Mouse (Mus musculus) erythroblast, adult 5-6 weeks (primary cell): Measurements from ENCODE around the gene Prkcg. TPM values are rescaled to one million over a fixed set of nuclear protein-coding genes. Genes with fewer than 3 reads are reported as not detected.

Experiments used
- ATAC-seq: replicated peaks from 2 replicates; pipeline ENCODE4 v1.8.0; 2016; ENCODE audit warnings: moderate number of reproducible peaks, mild to moderate bottlenecking, moderate TSS enrichment, inconsistent platforms; ENCODE audit not compliant: poor library complexity, low FRiP score, severe bottlenecking
- total RNA-seq, 2 experiments: library from RNA; stranded (forward) in 1 of 2; stranded (reverse) in 1 of 2; fragments of 150-400 nt in 1 of 2; fragments of 200-764, 138-1000 nt in 1 of 2; gene quantifications; 2 replicates each; pipeline versions ENCODE4 v1.2.3 to v1.2.4; 2015 to 2017; ENCODE audit warnings: low replicate concordance in 2 of 2

The Prkcg gene
- total RNA-seq, 2 experiments from 2014 or later: 0.77 TPM; not detected in 1

DNA sequence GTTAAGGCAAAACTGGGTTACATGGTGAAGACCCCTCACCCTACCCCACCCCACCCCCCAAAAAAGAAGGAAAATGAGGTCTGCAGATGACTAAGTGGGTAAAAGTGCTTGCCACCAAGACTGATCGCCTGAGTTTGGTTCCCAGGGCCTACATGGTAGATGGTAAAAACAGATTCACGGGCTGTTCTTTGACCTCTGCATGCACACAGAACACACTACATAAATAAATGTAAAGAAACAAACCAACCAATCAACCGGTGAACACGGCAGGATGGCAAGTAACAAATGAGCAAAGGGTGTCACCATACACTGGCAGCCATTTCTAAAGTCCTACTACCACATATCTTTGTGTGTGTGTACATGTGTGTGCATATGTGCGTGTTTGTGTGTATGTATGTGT is 59.3 kb downstream of the Prkcg start:
- ATAC-seq: no peak

DNA sequence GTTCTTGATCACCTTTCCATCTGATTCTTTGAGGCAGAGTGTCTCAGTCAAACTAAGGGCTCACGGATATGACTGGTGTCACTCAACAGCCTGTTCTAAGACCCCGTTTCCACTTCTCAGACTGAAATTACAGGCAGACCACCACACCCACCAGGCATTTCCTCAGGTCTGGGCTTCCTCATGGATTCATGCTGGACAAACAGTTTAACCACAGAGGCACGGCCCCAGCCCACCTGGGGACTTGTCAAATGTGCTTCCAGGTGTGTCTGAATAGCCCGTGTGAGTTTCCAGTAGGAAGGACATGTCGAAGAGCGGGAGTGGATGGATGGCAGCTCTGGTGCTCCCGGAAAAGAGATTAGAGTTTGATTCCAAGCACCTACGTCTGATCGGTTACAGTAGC is 60.8 kb downstream of the Prkcg start:
- no peak for ATAC-seq

DNA sequence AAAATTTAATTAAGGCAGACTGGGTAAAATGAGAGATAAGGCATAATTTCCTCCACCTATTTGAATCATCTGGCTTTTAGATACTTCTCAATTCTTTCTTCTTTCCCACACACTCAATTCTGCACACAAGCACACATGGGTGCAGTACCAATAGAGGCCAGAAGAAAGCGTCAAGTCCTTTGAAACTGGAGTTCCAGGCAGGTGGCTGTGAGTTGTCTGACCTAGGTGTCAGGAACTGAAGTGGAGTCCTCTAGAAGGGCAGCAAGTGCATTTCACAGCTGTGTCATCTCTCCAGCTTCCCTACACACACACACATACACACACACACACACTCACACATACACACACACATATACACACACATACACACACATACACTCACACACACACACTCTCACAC is 62.6 kb downstream of the Prkcg start:
- ATAC-seq: no peak

DNA sequence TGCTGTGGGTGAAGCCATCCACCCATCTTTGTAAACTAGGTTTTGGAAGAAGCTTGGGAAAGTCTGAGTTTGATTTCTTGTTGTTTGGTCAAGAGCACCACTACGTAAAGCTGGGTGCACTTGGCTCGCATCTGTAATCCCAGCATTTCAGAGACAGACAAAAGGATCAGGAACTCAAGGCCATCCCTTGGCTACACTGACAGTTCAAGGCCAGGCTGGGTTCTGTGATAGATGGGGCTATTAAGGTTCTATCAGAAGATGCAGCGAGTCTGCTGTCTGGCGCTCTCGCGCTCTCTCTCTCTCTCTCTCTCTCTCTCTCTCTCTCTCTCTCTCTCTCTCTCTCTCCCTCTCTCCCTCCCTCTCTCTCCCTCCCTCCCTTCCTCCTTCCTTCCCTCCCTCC is 65.9 kb downstream of the Prkcg start:
- no peak for ATAC-seq

DNA sequence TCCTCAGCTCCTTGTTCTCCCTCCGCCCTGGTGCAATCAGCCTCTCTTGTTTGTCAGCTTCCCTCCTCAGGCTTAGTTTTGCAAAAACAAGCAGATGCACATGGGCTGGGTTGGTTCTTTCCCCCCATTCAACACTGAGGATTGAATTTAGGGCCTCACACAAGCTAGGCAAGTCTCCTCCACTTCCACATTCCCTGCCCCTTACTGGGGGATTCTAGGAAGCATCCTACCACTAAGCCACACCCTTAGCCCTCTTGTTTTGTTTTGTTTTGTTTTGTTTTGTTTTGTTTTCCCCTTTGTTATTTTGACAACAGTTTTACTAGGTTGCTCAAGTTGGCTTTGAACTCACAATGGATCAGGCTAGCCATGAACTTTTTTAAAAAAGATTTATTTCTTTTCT is 71.7 kb downstream of the Prkcg start:
- ATAC-seq: no peak

DNA sequence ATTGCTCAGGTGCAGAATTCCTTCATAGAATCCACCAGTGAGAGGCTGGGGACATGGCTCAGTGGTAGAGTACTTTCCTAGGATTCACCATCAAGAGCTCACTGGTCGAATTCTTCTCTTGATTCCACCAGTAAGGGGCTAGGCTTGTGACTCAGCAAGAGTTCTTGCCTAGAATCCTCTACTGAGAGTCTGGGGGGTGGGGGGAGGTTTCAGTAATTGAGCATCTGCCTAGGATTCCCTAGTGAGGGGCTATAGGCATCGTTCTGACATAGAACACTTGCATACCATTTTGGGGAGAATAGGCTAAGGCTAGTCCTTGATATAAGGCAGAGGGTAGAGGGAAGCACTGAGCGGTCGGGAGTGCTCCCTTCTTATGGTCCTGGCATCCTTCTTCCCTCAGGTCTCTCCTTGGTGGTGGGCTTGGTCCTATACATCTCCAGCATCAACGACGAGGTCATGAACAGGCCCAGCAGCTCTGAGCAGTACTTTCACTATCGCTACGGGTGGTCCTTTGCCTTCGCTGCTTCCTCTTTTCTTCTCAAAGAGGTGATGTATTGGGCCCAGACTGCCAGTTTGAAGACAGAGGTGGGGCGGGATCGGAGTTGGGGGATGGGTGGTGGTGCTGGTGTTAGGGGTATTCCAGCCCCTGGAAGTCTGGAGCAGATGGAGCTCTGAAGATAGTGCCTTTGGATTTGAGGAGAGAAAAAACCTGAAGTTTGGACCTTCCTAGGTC is 76.7 kb downstream of the Prkcg start:
- no peak for ATAC-seq

DNA sequence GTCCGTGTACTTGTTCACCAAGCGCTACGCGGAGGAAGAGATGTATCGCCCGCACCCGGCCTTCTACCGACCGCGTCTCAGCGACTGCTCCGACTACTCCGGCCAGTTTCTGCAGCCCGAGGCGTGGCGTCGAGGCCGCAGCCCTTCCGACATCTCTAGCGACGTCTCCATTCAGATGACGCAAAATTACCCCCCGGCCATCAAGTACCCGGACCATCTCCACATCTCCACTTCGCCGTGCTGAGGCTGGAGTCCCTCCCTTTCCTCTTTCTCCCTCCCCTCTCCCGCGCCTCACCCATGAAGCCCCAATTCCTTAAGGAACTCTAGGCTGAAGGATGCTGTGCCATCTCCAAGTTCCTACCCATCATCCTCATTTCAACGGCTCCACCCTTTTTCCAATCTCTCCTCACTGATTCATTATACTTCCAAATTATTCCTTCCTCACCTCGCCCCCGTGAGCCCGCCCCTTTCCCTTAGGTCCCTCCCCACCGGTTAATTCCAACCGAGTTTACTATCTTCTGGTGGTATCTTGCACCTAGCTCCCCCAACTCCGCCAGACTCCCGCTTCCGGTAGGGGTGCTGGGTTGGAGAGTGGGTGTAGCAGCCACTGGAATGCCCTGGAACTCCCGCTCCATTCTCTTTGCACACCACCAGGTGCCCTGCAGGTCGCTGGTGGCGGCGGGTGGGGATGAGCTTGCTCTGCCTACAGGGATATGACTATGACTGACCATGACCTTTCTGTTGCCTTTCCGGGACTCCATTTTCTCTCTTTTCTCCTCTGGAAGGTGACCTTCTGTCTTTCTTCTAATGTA is 77.9 kb downstream of the Prkcg start:
- ATAC-seq: no peak

DNA sequence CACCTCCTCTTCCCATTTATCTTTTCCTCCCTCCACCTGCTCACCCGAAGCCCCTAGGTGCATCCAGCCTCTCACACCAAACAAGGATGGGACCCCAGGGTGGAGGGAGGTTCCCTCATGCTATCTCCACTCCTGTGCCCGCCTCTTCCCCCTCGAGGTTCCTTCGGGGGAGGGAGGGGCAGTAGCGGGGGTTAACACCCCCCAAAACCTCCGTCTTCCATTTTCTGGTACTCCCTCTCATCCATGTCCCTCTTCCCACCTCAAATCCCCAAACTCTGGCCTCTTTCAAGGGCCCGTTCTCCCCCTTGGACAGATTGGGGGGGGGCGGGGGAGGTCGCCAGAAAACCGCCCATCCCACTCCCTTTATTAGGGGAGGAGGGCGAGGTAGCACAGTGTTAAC is 78.6 kb downstream of the Prkcg start:
- ATAC-seq: no peak

DNA sequence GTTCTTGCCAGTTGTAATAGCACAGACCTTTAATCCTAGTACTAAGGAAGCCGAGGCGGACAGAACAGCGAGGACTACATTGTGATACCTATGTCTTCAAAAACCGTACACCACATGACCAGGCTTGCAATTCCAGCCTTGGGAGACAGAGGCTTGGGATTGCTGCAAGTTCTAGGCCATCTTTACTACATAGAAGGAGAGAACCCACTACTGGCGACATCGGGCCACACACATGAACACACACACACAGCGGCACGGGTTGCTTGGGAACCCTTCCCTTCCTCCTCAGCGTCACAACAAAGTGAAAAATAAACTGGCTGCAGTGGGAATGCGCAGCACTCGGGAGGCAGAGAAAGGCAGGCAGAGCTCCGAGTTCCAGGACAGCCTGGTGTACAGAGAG is 79.3 kb downstream of the Prkcg start:
- no peak for ATAC-seq

DNA sequence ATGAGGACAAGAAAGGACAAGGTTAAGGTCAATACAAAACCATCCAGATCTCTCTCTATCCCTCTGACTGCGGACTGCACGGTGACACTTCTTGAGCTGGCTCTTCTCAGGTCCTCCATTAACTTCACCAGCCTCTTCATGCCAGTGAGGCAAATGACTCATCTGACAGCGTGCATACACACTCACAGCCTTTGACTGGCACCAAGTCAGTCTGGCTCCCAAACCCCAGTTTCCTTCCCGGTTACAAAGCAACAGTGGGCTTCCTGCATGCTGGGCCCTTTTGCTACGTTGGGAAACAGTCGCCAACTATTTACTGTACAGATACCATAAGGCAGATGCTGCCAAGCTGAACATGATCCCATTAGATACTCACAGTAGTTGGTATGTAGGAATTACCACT is 80.2 kb downstream of the Prkcg start:
- no peak for ATAC-seq

DNA sequence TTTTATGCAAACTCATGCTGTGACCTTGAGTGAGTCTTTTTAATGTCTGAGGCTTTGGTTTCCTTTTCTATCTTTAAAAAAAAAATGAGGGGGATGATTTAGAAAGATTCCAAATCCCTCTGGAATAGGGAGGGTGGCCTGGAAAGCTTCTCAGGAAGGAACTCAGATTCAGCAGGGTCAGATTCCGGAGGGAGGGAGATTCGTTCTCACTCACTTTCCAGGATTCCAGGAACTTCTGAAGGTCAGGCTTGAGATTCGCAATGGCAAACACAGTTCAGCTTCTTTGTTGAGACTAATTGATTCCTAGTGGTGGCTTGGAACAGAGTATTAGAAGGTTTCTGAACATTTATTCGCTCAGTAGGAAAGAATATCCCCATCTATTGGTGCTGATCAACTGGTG is 81.4 kb downstream of the Prkcg start:
- no peak for ATAC-seq

DNA sequence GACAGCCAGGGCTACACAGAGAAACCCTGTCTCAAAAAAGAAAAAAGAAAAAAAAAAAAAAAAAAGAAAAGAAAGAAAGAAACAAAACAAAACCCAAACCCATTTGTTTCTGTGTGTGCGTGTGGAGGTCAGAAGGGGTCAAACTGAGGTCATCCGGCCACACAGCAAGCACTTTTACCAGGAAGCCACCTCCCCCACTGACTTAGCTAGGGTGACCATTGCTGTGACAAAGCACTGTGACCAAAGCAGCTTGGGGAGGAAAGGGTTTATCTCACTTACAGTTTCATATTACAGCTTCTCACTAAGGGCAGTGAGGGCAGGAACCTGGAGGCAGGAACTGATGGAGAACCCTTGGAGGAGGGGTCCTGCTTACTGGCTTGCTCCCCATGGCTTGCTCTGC is 83.4 kb downstream of the Prkcg start:
- ATAC-seq: no peak

DNA sequence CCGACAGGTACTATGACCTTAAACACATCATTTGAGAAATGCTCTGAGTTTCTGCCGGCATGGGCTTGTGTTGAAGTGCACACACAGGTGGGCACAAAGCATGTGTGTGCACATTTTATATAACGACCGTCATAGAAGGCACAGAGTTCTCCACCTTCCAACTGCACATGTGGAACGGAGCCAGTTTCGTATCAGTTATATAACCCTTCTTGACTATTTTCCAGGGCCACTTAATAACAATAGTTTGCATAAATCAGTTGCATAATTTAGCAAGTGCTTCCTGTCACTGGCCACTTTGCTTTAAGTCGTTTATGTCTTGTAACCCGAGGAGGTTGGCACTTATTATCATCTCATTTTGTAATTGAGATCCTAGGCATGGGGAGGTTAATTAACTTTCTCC is 84.8 kb downstream of the Prkcg start:
- no peak for ATAC-seq

DNA sequence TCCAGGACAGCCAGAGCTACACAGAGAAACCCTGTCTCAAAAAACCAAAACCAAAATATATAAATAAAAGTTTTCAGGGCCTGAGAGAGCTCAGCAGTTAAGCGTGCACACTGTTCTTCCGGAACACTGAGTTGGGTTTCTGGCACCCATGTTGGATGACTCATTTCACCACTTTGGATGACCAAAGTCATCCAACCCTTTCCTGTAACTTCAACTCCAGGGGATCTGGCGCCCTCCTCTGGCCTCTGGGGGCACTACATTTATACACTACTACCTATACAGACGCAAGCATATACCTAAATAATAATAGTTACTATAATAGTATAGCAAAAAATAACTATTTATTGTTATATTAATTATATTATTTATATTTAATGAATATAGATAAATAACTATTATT is 87.9 kb downstream of the Prkcg start:
- no peak for ATAC-seq

Other genes starting within 250 kb of the Prkcg start
- gene AU018091, start 120.0 kb upstream of the Prkcg start, total RNA-seq (2015; ENCODE audit: low replicate concordance): not detected in 2 replicates
- gene AU018091, start 120.0 kb upstream of the Prkcg start, total RNA-seq (2017; ENCODE audit: low replicate concordance): 0.26 TPM in 1 of 2 replicates, not detected in the other
- 0.19 and 0.63 TPM in 2 replicates for gene Nlrp12, start 39.4 kb upstream of the Prkcg start, total RNA-seq (2015; ENCODE audit: low replicate concordance)
- gene Nlrp12, start 39.4 kb upstream of the Prkcg start, total RNA-seq (2017; ENCODE audit: low replicate concordance): 1.5 and 2.4 TPM in 2 replicates
- 18.4 and 20.5 TPM in 2 replicates for gene Myadm, start 99 bp upstream of the Prkcg start, total RNA-seq (2015; ENCODE audit: low replicate concordance)
- gene Myadm, start 99 bp upstream of the Prkcg start, total RNA-seq (2017; ENCODE audit: low replicate concordance): 4.0 and 7.3 TPM in 2 replicates
- gene Cacng7, start 43.8 kb downstream of the Prkcg start, total RNA-seq (2015; ENCODE audit: low replicate concordance): not detected in 2 replicates
- 0.26 TPM in 1 of 2 replicates, not detected in the other for gene Cacng7, start 43.8 kb downstream of the Prkcg start, total RNA-seq (2017; ENCODE audit: low replicate concordance)
- gene Cacng8, start 101.5 kb downstream of the Prkcg start, total RNA-seq (2015; ENCODE audit: low replicate concordance): not detected in 2 replicates
- gene Cacng8, start 101.5 kb downstream of the Prkcg start, total RNA-seq (2017; ENCODE audit: low replicate concordance): not detected in 2 replicates
- gene Cacng6, start 135.0 kb downstream of the Prkcg start, total RNA-seq (2015; ENCODE audit: low replicate concordance): not detected in 2 replicates
- gene Cacng6, start 135.0 kb downstream of the Prkcg start, total RNA-seq (2017; ENCODE audit: low replicate concordance): not detected in 2 replicates
- gene Tarm1, start 213.4 kb downstream of the Prkcg start, total RNA-seq (2015; ENCODE audit: low replicate concordance): 0.63 TPM in 1 of 2 replicates, not detected in the other
- 0.34 and 1.8 TPM in 2 replicates for gene Tarm1, start 213.4 kb downstream of the Prkcg start, total RNA-seq (2017; ENCODE audit: low replicate concordance)